Mouse (Mus musculus) retina, postnatal 1 day (tissue): Measurements from ENCODE around the gene Rit1.
"Not testable (repeated sequence)": the region's sequence is repeated elsewhere in the genome, so short reads cannot be mapped to it uniquely, and the experiment has no call there.

Experiments
- DNase-seq: peaks from one replicate; pipeline ENCODE4 v3.0.0-alpha.2; 2012

Rit1 gene

DNA sequence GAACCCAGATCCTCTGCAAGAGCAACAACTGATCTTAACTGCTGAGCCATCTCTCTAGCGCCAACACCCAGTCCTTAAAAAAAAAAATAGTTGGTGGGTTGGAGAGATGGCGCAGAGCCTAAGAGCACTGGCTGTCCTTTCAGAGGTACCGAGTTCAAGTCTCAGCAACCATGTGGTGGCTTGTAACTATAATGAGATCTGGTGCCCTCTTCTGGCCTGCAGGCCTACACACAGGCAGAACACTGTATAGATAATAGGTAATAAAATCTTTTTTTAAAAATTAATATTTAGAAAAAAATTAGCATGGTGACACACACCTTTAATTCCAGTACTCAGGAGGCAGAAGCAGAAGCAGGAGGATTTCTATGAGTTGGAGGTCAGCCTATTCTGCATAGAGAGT lies 23.5 kb downstream of the Rit1 start:
- DNase-seq, result no peak

DNA sequence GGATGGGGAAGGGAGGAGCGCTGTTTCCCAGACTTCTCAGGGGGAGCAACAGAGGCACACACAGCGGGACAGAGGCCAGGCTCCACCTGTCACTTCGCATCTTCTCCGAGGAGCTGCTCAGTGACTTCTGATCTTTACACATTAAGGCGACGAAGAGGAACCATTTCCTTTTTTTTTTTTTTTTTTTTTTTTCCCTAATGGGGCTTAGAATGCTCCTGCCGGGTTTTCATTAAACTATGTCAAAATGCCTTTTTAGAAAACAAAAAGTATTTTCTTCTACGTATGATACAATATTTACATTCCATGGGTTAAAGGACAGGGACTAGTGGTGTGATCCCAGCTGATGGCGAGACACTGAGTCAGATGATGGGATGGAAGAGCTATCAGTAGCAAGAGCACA lies 28.9 kb downstream of the Rit1 start:
- peak; percentile 16 for DNase-seq

DNA sequence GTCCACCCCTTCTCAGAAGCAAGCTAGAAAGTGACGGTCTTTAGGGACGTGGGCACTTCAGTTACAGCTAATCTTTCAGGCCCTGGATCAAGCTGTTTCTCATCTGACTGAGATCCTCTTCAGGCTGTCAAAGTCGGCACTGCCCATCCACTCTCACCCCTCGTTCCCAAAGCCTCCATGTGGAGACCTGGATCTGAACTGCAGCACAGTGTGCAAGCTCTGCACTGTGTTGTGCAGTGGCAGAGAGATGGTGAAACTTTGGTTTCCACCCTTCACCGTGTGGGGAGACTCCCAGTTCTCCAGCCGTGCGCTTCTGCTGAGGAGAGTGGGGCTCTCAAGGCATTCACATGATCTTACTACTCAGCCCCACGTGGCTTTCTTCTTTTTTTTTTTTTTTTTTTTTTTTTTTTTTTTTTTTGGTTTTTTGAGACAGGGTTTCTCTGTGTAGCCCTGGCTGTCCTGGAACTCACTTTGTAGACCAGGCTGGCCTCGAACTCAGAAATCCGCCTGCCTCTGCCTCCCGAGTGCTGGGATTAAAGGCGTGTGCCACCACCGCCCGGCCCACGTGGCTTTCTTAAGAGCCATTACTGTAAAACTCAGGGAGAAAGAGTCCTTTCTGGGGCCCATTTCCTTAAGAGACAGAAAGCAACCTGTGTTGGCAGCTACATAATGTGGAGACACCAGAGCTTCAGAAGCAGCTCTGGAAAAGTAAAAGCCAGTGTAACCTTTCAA lies 29.7 kb downstream of the Rit1 start:
- no peak for DNase-seq

DNA sequence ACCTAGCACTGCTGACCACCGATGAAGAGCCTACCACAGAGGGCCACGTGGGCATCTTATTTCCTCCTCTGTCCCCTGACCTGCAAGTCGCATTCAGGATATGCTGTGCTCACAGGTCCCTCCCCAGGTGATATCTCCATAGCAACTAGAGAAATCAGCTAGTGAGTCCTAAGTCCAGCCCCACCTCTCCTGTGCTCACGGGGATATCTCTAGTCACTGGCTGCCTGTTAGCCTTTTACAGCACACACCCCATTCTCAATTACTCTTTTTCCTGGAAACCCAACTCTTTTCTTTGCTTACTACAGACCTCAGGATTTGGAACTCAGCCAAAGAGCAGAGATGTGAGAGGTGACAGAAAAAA lies 30.2 kb downstream of the Rit1 start:
- no peak for DNase-seq

DNA sequence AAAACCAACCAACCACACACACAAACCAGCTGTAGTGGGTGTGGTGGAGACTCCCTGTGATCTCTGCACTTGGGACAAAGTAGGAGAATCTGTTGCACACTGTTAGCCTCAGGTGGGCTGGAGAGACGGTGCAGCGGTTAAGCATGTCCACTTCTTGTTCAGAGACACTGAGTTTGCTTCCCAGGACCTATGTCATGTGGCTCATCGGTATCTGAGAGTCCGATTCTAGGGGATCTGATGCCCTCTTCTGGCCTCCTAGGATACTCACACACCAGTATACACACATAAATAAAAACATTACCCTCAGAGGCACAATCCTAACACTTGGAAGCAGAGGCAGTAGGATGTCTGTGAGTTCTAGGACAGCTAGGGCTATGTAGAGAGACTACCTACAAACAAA lies 37.6 kb downstream of the Rit1 start:
- DNase-seq, result peak; percentile 40

DNA sequence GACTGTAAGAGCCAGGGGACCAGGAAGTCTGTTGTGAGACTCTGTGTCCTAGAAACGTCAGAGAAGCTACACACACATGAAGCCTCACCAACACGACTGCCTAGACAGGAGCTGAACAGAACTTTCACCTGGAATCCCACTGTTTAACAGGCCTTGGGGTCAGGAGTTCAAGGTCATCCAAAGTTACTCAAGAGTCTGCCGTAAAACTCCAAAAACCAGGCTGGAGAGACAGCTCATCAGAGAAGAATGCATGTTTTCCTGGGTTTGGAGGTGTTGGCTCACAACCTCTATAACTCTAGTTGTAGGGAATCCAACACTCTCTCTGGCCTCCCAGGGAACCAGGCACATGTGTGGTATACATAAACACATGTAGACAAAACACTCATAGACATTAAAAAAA lies 38.9 kb downstream of the Rit1 start:
- no peak for DNase-seq

DNA sequence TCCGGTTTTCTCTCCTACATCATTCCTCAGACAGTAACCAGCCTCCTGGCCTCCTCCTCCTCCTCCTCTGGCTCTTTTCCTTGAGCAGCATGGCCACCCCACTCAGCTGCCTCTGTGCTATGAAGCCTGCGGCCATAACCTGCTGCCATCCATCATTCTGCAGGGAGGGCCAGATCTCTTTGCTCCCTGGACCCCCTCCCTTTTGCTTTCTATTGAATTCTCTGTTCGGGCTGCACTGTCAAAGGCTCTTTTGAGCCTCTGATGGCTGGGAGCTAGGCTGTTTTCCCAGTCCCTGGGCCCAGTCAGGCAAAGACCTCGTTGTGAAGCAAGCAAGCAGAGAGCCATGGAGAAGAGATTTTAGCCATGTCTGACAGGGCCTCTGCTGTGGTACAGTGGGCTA lies 39.6 kb downstream of the Rit1 start:
- no peak for DNase-seq

DNA sequence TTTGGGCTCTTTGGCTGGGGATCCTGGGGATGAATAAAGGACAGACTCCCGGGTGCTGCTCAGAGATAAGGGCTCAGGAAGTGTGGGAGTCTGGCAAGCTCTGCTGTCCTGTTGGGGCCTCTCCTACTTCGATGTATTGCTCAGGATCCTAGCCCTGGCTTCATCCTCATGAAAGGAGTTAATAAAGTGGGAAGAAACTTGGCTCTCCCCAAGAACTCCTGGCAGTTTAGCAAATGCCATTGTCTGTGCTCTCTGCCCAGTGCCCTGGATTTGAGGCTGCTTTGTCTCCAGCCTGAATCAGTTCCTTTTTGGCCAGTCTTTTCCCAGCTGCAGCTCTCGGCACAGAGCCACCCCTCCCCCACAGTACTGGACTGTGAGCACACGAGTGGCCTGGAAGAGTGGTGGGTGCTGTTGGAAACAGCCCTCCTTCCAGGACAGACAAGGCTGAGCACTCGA lies 41.4 kb downstream of the Rit1 start:
- peak; percentile 91 for DNase-seq

DNA sequence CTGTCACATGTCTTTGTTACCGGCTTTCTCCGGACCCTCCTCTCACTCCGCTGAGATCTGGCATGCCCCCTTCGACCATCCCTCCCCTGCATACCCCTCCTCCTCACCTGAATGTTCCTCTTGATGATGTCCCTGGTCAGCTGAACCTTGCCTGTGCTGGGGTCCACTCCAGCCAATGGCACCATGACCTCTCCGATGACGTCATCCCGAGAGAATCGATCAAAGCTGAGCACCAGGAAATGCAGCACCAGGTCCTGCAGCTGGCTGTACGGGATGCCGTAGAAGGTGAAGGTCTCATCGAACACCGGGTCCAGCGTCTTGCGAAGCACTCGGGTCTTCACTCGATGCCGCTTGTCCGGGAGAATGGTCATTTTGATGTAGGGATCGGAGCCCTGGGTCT lies 45.0 kb downstream of the Rit1 start:
- no peak for DNase-seq

DNA sequence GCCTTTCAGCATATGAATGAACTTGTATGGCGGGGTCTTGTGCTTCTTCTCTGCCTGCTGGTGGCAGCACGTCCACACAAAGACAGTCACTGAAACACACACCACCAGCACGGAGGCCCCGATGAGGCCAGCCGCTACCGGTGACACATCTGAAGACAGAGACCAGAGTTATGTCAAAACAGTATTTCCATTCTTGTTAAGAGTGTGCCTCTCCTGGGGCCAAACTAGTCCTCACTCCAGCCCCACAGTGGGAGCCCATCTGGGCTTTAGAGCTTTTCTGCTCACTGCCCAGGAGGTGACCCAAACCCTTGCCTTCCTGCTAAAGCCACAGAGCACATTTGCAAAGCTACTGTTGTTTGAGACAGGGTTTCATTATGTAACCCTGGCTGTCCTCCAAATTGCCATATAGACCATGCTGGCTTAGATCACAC lies 45.8 kb downstream of the Rit1 start:
- peak; percentile 44 for DNase-seq

DNA sequence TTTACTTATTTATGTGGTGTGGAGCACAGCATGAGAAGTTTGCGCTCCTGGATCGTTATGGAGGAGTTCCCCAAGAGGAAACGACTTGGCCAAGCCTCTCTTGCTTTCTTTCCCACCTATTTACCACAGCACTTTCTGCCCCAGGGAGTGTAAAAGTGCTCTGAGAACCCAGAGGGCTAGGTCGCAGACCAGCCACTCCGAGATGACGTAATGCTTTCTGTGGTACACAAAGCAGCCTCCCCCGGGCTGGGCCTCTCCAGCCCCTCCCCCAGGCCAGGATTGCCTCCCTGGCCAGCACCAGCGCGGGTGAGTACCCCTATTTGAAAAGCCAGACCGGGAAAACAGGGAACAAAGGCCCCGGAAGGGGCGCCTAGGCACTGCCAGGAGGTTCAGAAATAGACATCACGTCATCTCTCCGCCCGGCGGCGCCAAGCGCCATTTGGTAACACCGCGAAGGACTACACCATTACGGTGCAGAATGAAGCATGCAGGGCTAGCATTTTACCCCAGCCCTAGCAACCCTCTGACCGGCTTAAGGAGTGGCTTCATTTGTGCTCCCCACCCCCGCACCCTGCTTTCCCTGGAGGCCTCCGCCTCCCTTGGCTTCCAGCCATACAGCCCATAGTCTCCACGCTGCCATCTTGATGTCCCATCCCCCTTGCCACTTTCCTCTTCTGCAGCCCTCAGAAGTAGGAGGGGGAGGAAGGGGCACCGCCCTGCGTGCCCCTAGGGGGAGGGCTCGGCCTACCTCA lies 54.7 kb downstream of the Rit1 start:
- peak; percentile 90 for DNase-seq

DNA sequence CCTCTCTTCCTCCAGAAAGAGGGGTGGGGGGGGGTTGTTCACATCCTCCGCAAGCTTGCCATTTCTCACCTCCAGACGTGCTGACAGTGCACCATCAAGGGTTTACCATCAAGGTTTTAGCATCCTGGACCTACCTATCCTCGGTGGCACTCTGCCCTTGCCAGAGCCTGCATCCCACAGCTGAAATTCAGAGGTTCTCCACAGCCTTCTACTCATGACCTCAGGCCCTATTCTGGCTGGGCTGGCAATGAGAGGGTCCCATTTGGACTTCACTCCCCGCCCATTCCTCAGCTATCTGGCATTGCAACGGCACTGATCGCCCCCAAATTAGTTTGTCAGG lies 55.3 kb downstream of the Rit1 start:
- not testable (repeated sequence) for DNase-seq

DNA sequence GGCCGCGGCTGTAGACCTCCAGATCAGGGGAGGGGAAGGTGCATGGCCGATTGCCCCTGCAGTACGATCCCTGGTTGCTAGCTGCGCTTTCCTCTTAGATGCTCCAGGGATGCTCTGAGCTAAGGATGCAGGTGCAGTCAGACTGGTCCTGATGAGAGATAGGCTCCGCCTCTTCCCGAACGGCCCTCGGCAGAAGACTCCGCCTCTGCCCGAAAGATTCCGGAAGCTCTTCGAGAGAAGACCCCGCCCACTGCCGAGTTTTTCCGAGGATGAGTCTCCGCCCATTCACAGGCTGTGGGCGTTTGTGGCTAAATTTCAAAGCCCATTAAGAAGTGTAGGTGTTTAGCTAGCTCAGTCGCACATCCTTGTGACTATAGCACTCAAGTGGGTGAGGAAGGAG lies 55.8 kb downstream of the Rit1 start:
- DNase-seq, result peak; percentile 90

DNA sequence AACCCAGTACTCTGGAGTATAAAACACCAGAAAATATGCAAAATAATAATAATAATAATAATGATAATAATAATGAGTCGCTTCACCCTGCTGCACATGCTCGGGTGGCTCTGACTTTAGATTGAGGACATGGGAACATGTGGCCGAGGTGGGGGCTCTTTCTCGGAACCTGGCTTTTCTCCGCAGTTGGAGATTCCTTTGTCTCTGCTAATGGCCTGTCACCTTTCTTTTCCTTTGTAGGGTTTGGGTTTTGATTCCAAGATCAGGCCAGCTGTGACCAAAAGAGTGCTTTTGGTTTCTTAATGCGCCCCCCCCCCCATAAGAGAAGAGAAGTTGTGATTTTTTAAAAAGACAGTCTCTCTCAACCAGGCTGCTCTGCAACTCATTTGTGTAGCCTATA lies 56.5 kb downstream of the Rit1 start:
- not testable (repeated sequence) for DNase-seq

DNA sequence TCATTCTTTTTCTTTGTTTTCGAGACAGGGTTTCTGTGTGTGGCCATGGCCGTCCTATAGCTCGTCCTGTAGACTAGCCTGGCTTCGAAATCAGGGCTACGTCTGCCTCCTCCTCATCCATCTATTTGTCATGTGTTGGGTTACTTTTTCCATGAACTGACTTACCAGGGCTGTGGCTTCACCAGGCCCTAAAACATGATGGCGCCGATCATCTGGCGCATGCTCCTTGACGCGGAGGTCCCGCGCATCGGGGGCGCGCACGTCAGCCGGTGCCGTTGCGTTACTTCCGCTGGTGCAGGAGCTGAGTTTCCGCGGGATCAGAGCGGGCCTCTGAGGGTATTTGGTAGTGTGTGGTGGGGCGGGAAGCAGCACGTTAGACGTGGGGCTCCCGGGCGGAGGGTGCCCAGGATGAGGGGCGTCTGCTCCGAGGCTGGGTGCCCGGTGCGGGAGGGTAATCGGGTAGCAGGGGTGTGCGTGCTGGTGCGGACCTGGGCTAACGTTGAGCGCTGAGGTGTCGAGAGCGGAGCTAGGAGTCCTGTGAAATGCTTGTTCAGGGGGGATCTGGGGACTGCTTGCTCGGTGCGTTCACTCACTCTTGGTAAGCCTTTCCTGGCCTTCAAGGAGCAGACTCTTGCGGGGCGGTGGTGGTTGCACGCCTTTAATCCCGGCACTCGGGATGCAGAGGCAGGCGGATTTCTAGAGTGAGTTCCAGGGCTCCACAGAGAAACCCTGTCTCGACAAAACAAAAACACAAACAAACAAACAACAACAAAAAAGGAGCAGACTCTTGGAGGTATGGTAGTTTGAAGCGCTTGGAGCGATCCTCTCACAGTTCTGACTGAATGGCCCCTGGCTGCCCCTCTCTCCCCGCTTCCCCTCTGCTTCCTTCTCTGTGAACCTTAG lies 58.6 kb downstream of the Rit1 start, which contains the start of gene Syt11:
Syt11 (minus strand) TSS at position 226 of the 903 bp plus-strand sequence.
- DNase-seq, result peak; percentile 55
